Mouse (Mus musculus) limb, embryonic 14.5 days (tissue): Measurements from ENCODE around the gene Gab1. TPM values are rescaled to one million over a fixed set of nuclear protein-coding genes. Genes with fewer than 3 reads are reported as not detected.

ENCODE experiments used
- ATAC-seq: fragments of 200-750 bp; cut with Nextera tagmentation; 2 replicates; pipeline ENCODE4 v1.8.0; 2017; ENCODE audit warnings: low read depth, moderate number of reproducible peaks, moderate TSS enrichment; ENCODE audit not compliant: low FRiP score
- DNase-seq: peaks from one replicate; pipeline ENCODE4 v3.0.0-alpha.2; 2015; ENCODE audit warnings: low spot score
- H3K27ac ChIP-seq: fragments of 300-500 bp; sonication (generic); replicated peaks from 2 replicates; pipeline ENCODE4 v1.5.1; 2014; ENCODE audit warnings: low read depth, mild to moderate bottlenecking, low read length, moderate library complexity, mixed read lengths
- H3K27me3 ChIP-seq: fragments of 300-500 bp; sonication (generic); 2 replicates; pipeline ENCODE4 v1.6.1; 2014; ENCODE audit warnings: low read length, mixed read lengths; ENCODE audit not compliant: control insufficient read depth, insufficient read depth
- H3K36me3 ChIP-seq: fragments of 300-500 bp; sonication (generic); 2 replicates; pipeline ENCODE4 v1.6.1; 2014; ENCODE audit warnings: mild to moderate bottlenecking, low read length, moderate library complexity, mixed read lengths; ENCODE audit not compliant: control insufficient read depth, insufficient read depth
- H3K4me1 ChIP-seq: fragments of 300-500 bp; sonication (generic); 2 replicates; pipeline ENCODE4 v1.6.1; 2014; ENCODE audit warnings: antibody characterized with exemption, low read length, mixed read lengths; ENCODE audit not compliant: control insufficient read depth, insufficient read depth
- H3K4me2 ChIP-seq: fragments of 300-500 bp; sonication (generic); replicated peaks from 2 replicates; pipeline ENCODE4 v1.6.1; 2014; ENCODE audit warnings: low read depth, mild to moderate bottlenecking, low read length, moderate library complexity; ENCODE audit not compliant: severe bottlenecking
- H3K4me3 ChIP-seq: fragments of 300-500 bp; sonication (generic); replicated peaks from 2 replicates; pipeline ENCODE4 v1.5.1; 2014; ENCODE audit warnings: low read length
- H3K9ac ChIP-seq: fragments of 300-500 bp; sonication (generic); 2 replicates; pipeline ENCODE4 v1.6.1; 2014; ENCODE audit warnings: mild to moderate bottlenecking, low read depth, low read length, moderate library complexity; ENCODE audit not compliant: severe bottlenecking
- H3K9me3 ChIP-seq: fragments of 300-500 bp; sonication (generic); 2 replicates; pipeline ENCODE4 v1.6.1; 2016; ENCODE audit warnings: low read length; ENCODE audit not compliant: control insufficient read depth
- POLR2A ChIP-seq: fragments of 200-500 bp; IDR thresholded peaks from 2 replicates; pipeline ENCODE4 v1.8.0; 2012; ENCODE audit warnings: inconsistent platforms, mild to moderate bottlenecking, moderate library complexity, borderline replicate concordance; ENCODE audit not compliant: insufficient read depth, insufficient read length; ENCODE audit errors: extremely low read depth
- WGBS: fragments of 180-500 bp; shearing (Covaris S2); extraction: QIAGEN DNeasy Blood & Tissue Kit; methylation state at CpG from one replicate; pipeline ENCODE4 v1.1.7; 2014; 5-methylcytosine and 5-hydroxymethylcytosine counted together
- polyA plus RNA-seq, 2 experiments: library from polyadenylated mRNA; depleted of rRNA in 1 of 2; stranded (reverse) in 1 of 2; unstranded in 1 of 2; fragments of >200 nt; fragmentation: Nextera tagmentation in 1 of 2; extraction: Ambion mirVana in 1 of 2; gene quantifications; 2 replicates each; pipeline versions ENCODE4 v1.2.1 to v1.2.3; 2012 to 2014

Gene Gab1
- polyA plus RNA-seq, 2 experiments: 41.3 to 44.8 TPM

GRCm38 (mm10) chr8:80798198-80798777, 82.0 kb downstream of the Gab1 start:
- DNase-seq: peak; percentile 41
- Histone ChIP-seq H3K27ac (peak overlapping the region; percentile 61; the same call in 1 of the 2 replicates), H3K9ac (no peak overlapping the region), H3K36me3 (peaks cover 10% of the 10 kb centered on the region), H3K4me1 (peaks cover 9% of the 10 kb centered on the region), H3K9me3 (0 out of 2 replicates have a peak, but pooled peaks cover 4% of the 10 kb centered on the region), H3K27me3 (no peaks in the 10 kb centered on the region), H3K4me3 (no peak overlapping the region), H3K4me2 (no peak overlapping the region)
- 70% methylated on average over 7 of the region's 7 CpGs for WGBS
- no peak for TF ChIP-seq POLR2A
- peak; percentile 50; the same call in 1 of the 2 replicates for ATAC-seq

- WGBS: 77% methylated on average over 4 of the region's 4 CpGs
Measured at GRCm38 (mm10) chr8:80796070-80796469, 84.2 kb downstream of the Gab1 start.

GRCm38 (mm10) chr8:80794585-80795509, 85.5 kb downstream of the Gab1 start:
- Histone ChIP-seq H3K4me3 (no peak overlapping the region), H3K36me3 (peaks cover 13% of the 10 kb centered on the region), H3K27ac (no peak overlapping the region), H3K9me3 (0 out of 2 replicates have a peak, but pooled peaks cover 4% of the 10 kb centered on the region), H3K27me3 (no peaks in the 10 kb centered on the region), H3K9ac (no peak overlapping the region), H3K4me1 (peaks cover 5% of the 10 kb centered on the region; the same call in 1 of the 2 replicates), H3K4me2 (no peak overlapping the region)
- DNase-seq (no peak), ATAC-seq (no peak)
- TF ChIP-seq POLR2A: no peak
- 76% methylated on average over 19 of the region's 19 CpGs for WGBS

More at GRCm38 (mm10) chr8:80796070-80796469, 84.2 kb downstream of the Gab1 start:
- peaks cover 5% of the 10 kb centered on the region; the same call in 1 of the 2 replicates for H3K4me1 ChIP-seq
- no peak for TF ChIP-seq POLR2A
- H3K4me2 ChIP-seq: no peak overlapping the region
- H3K36me3 ChIP-seq: peaks cover 13% of the 10 kb centered on the region
- H3K9ac ChIP-seq: no peak overlapping the region
- H3K27ac ChIP-seq: no peak overlapping the region
- no peak for DNase-seq
- H3K9me3 ChIP-seq: 0 out of 2 replicates have a peak, but pooled peaks cover 4% of the 10 kb centered on the region
- ATAC-seq: no peak
- H3K4me3 ChIP-seq: no peak overlapping the region
- no peaks in the 10 kb centered on the region for H3K27me3 ChIP-seq

GRCm38 (mm10) chr8:80793791-80794515, 86.4 kb downstream of the Gab1 start:
- H3K27me3 ChIP-seq: no peaks in the 10 kb centered on the region
- H3K36me3 ChIP-seq: peaks cover 7% of the 10 kb centered on the region; the same call in 1 of the 2 replicates
- no peak overlapping the region for H3K4me3 ChIP-seq
- DNase-seq: no peak
- ATAC-seq: no peak
- WGBS: 70% methylated on average over 11 of the region's 11 CpGs
- peaks cover 5% of the 10 kb centered on the region; the same call in 1 of the 2 replicates for H3K4me1 ChIP-seq
- 0 out of 2 replicates have a peak, but pooled peaks cover under 1% of the 10 kb centered on the region for H3K9me3 ChIP-seq
- no peak for TF ChIP-seq POLR2A
- no peak overlapping the region for H3K27ac ChIP-seq
- no peak overlapping the region for H3K9ac ChIP-seq
- H3K4me2 ChIP-seq: no peak overlapping the region

- no peaks in the 10 kb centered on the region; the same call in 1 of the 2 replicates for H3K4me1 ChIP-seq
- H3K36me3 ChIP-seq: peaks cover 24% of the 10 kb centered on the region
- no peaks in the 10 kb centered on the region for H3K9me3 ChIP-seq
- no peak for ATAC-seq
- no peaks in the 10 kb centered on the region for H3K27me3 ChIP-seq
- H3K4me3 ChIP-seq: no peak overlapping the region
- WGBS: 93% methylated on average over 5 of the region's 5 CpGs
- H3K9ac ChIP-seq: no peak overlapping the region
- no peak for TF ChIP-seq POLR2A
- DNase-seq: no peak
- no peak overlapping the region for H3K4me2 ChIP-seq
- H3K27ac ChIP-seq: no peak overlapping the region
Measured at GRCm38 (mm10) chr8:80792214-80792613, 88.1 kb downstream of the Gab1 start.
